Mouse (Mus musculus): Measurements from ENCODE around the gene Trip6. TPM values are rescaled to one million over a fixed set of nuclear protein-coding genes. Genes with fewer than 3 reads are reported as not detected.

Gene Trip6
- total and polyA plus RNA-seq, 2 experiments from 2014 or later, result 10.9 to 17.5 TPM

DNA sequence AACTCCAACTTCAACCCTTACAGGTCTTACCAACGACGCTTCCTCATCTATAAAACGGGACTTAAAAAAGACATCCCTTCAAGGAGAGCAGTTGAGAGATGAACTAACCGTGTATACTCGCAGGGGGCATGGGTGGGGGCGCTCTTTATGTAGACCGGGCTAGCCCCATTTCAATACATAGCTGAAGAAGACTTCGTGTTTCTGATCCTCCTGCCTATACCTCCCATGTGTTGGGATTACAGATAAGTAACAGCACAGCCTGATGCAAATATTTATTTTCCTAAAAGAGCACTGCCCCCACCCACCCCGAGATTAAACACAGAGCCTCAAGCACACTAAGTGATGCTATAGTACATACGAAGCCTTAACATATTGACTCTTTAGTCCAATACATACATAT lies 20.1 kb upstream of the Trip6 start:
- H3K36me3 ChIP-seq (ENCODE audit: insufficient read depth, low read length), result peaks cover 2% of the 10 kb centered on the region; the same call in 1 of the 2 replicates
- no peak overlapping the region for H3K4me2 ChIP-seq (ENCODE audit: low read depth, low read length, poor library complexity, severe bottlenecking)
- WGBS, result 50% methylated on average over 10 of the region's 10 CpGs
- ATAC-seq (ENCODE audit: low FRiP score) (no peak), DNase-seq (ENCODE audit: low spot score) (no peak)
- H3K9me3 ChIP-seq (ENCODE audit: low read length), result no peaks in the 10 kb centered on the region
- no peaks in the 10 kb centered on the region for H3K27me3 ChIP-seq (ENCODE audit: insufficient read depth, low read length)
- H3K9ac ChIP-seq (replicated peaks; ENCODE audit: low read length, poor library complexity, severe bottlenecking), result no peak overlapping the region
- H3K4me1 ChIP-seq (ENCODE audit: insufficient read depth, low read length), result peaks cover 3% of the 10 kb centered on the region; the same call in 1 of the 2 replicates
- no peak overlapping the region for H3K27ac ChIP-seq (ENCODE audit: low read depth, low read length)
- no peak for TF ChIP-seq CTCF (IDR thresholded peaks at IDR 0.05)
- peak overlapping the region; percentile 52; the same call in 1 of the 2 replicates for H3K4me3 ChIP-seq (ENCODE audit: low read depth, low read length)

DNA sequence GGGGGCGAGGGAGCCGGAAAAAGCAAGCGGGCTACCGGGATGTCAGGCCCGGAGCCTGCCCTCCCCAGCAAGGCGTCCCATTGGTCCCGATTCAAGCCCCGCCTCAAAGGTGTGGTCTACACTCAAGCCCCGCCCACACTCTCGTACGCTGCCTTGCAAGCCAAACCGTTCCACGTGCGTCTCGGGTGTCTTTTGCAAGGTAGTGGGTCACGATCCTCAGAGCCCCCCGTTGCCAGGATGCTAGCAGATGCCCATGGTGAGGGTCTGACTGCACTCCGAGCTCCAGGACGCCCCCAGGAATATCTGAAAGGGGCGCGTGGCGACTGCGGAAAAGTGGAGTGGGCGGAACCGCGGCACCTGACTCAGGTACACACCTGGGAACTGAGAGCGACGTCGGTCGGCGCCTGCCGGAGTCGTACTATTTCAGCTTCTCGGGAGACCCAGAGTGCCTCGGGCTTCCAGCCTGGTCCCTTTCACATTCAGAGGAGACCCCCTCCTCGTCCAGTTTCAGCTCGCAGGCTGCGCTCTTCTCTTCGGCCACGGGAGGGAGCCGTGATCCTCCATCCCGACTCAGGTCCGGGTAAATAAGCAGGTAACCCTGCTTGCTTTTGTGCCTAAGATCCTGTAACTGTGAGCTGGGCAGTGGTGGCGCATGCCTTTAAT lies 19.4 kb upstream of the Trip6 start, which contains the start of gene Slc12a9:
TSS of gene Slc12a9 (minus strand) at position 86 of the 663 bp plus-strand sequence.
- WGBS, result under 1% methylated on average over 44 of the region's 44 CpGs
- TF ChIP-seq CTCF (IDR thresholded peaks at IDR 0.05), result peak; percentile 82

DNA sequence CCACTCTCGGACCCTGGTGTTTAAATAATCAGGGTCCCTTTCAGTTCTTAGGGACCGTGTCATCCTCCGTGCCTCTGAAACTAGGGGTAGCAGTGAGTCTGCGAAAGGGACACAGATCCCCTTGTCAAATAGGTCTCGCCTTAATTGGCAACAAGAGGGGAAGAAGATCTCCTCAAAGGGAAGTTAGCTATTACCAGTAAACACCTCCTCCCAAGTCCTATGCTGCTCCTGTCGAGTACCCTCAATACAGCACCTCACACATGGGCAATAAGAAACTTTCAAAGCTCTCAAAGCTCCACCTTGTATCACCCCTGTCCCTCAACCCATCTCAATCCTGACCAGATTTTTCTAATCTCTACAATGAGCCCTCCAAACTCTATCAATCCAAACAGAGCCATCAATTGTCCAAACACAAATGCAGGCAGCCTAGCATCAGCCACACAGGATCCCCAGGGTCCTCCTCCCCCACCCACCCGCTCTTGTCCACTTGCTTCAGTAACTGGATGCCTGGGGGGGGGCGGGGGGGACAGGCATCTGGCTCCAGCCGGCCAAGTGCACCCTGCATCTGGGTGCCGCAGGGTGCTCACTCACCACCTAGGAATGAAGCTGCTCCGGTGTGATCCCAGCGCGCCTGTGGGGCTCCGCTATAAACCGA lies 18.8 kb upstream of the Trip6 start:
- Histone ChIP-seq H3K4me1 (ENCODE audit: insufficient read depth, low read length) (0 out of 2 replicates have a peak, but pooled peaks cover 3% of the 10 kb centered on the region), H3K27ac (ENCODE audit: low read depth, low read length) (peak overlapping the region; percentile 72), H3K4me2 (ENCODE audit: low read depth, low read length, poor library complexity, severe bottlenecking) (peak overlapping the region; percentile 84), H3K36me3 (ENCODE audit: insufficient read depth, low read length) (peaks cover 2% of the 10 kb centered on the region), H3K9me3 (ENCODE audit: low read length) (no peaks in the 10 kb centered on the region), H3K9ac (replicated peaks; ENCODE audit: low read length, poor library complexity, severe bottlenecking) (peak overlapping the region; percentile 77), H3K27me3 (ENCODE audit: insufficient read depth, low read length) (no peaks in the 10 kb centered on the region), H3K4me3 (ENCODE audit: low read depth, low read length) (peak overlapping the region; percentile 52)
- DNase-seq (ENCODE audit: low spot score) (no peak), ATAC-seq (ENCODE audit: low FRiP score) (peak; percentile 24)
- WGBS, result 17% methylated on average over 15 of the region's 15 CpGs
- TF ChIP-seq CTCF (IDR thresholded peaks at IDR 0.05), result no peak

More for the DNA sequence above, 19.4 kb upstream of the Trip6 start, which contains the start of gene Slc12a9:
- Histone ChIP-seq H3K9ac (replicated peaks; ENCODE audit: low read length, poor library complexity, severe bottlenecking) (peak within 1 kb of the TSS; percentile 77), H3K9me3 (ENCODE audit: low read length) (no peaks in the 10 kb centered on the region), H3K4me2 (ENCODE audit: low read depth, low read length, poor library complexity, severe bottlenecking) (peak within 1 kb of the TSS; percentile 84), H3K27ac (ENCODE audit: low read depth, low read length) (peak within 1 kb of the TSS; percentile 72), H3K4me3 (ENCODE audit: low read depth, low read length) (peak within 1 kb of the TSS; percentile 52), H3K27me3 (ENCODE audit: insufficient read depth, low read length) (no peaks in the 10 kb centered on the region), H3K36me3 (ENCODE audit: insufficient read depth, low read length) (peaks cover 2% of the 10 kb centered on the region; the same call in 1 of the 2 replicates), H3K4me1 (ENCODE audit: insufficient read depth, low read length) (0 out of 2 replicates have a peak, but pooled peaks cover 3% of the 10 kb centered on the region)
- ATAC-seq (ENCODE audit: low FRiP score) (peak; percentile 93), DNase-seq (ENCODE audit: low spot score) (peak; percentile 97)

DNA sequence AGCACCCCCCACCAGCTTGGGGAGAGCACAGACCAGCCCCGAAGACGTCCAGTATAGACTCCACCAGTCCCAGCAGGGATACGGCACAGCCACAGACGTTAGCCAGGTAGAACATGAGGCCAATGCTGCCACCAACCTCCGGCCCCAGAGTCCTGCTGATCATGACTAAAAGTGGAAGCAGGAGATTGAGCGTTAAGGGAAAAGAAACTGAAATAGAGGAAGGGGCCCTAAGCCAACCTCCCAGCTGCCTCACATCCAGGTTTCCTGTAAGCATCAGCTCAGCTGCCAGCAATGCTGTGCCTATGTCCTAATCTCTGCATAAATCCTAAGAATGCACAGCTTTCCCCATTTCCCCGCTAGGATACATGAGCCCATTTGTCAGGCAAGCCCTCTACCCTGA lies 16.7 kb upstream of the Trip6 start:
- no peak for ATAC-seq (ENCODE audit: low FRiP score)
- 89% methylated on average over 7 of the region's 7 CpGs for WGBS
- DNase-seq (ENCODE audit: low spot score), result no peak

DNA sequence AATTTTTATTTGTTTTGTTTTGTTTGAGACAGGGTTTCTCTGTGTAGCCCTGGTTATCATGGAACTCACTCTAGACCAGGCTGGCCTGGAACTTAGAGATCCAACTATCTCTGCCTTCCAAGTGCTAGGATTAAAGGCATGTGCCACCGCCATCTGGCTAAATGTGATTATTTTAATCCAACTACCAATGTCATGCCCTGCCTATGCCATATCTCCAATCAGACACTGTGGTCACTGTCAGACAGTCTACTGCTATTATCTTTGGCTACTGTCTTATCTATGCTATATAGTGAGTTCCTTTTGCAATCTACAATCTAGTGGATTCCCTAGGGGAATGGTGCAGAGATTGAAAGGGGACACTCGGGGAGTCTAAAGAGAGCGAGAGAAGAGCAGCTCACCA lies 6.8 kb upstream of the Trip6 start:
- no peak for TF ChIP-seq CTCF (IDR thresholded peaks at IDR 0.05)

More for the DNA sequence above, 16.7 kb upstream of the Trip6 start:
- Histone ChIP-seq H3K36me3 (ENCODE audit: insufficient read depth, low read length) (peaks cover 9% of the 10 kb centered on the region), H3K27me3 (ENCODE audit: insufficient read depth, low read length) (no peaks in the 10 kb centered on the region), H3K27ac (ENCODE audit: low read depth, low read length) (no peak overlapping the region), H3K9ac (replicated peaks; ENCODE audit: low read length, poor library complexity, severe bottlenecking) (no peak overlapping the region), H3K9me3 (ENCODE audit: low read length) (no peaks in the 10 kb centered on the region), H3K4me2 (ENCODE audit: low read depth, low read length, poor library complexity, severe bottlenecking) (no peak overlapping the region), H3K4me1 (ENCODE audit: insufficient read depth, low read length) (0 out of 2 replicates have a peak, but pooled peaks cover 3% of the 10 kb centered on the region), H3K4me3 (ENCODE audit: low read depth, low read length) (no peak overlapping the region)
- no peak for TF ChIP-seq CTCF (IDR thresholded peaks at IDR 0.05)

DNA sequence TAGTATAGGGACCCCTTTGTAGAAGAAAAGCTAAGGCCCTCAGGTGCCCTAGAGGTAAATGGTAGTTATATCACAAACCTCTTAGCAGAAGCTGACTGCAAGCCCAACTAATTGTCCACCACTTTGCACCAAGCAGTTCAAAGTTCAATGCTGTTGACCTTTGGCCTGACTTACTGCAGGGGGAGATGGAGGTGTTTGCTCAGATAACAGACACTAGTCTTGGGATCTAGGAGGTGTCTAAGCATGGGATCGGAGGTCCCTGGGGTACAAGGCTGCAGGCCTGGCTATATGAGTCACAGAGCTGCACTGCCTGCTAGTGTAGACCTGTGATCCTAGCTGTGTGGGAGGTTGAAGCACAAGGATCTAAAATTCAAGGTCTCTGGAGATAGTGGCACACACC lies 4.4 kb upstream of the Trip6 start:
- ATAC-seq (ENCODE audit: low FRiP score), result no peak
- Histone ChIP-seq H3K27me3 (ENCODE audit: insufficient read depth, low read length) (no peaks in the 10 kb centered on the region), H3K4me3 (ENCODE audit: low read depth, low read length) (no peak overlapping the region), H3K36me3 (ENCODE audit: insufficient read depth, low read length) (peaks cover 48% of the 10 kb centered on the region), H3K9me3 (ENCODE audit: low read length) (no peaks in the 10 kb centered on the region), H3K4me2 (ENCODE audit: low read depth, low read length, poor library complexity, severe bottlenecking) (no peak overlapping the region), H3K27ac (ENCODE audit: low read depth, low read length) (no peak overlapping the region), H3K9ac (replicated peaks; ENCODE audit: low read length, poor library complexity, severe bottlenecking) (no peak overlapping the region), H3K4me1 (ENCODE audit: insufficient read depth, low read length) (no peaks in the 10 kb centered on the region)
- WGBS, result 91% methylated on average over 1 of the region's 1 CpGs
- DNase-seq (ENCODE audit: low spot score), result no peak
- TF ChIP-seq CTCF (IDR thresholded peaks at IDR 0.05), result no peak

More for the DNA sequence above, 6.8 kb upstream of the Trip6 start:
- Histone ChIP-seq H3K27me3 (ENCODE audit: insufficient read depth, low read length) (no peaks in the 10 kb centered on the region), H3K27ac (ENCODE audit: low read depth, low read length) (no peak overlapping the region), H3K4me3 (ENCODE audit: low read depth, low read length) (no peak overlapping the region), H3K4me2 (ENCODE audit: low read depth, low read length, poor library complexity, severe bottlenecking) (no peak overlapping the region), H3K9me3 (ENCODE audit: low read length) (no peaks in the 10 kb centered on the region), H3K36me3 (ENCODE audit: insufficient read depth, low read length) (peaks cover 51% of the 10 kb centered on the region), H3K4me1 (ENCODE audit: insufficient read depth, low read length) (no peaks in the 10 kb centered on the region), H3K9ac (replicated peaks; ENCODE audit: low read length, poor library complexity, severe bottlenecking) (no peak overlapping the region)
- ATAC-seq (ENCODE audit: low FRiP score), result no peak
- WGBS, result 91% methylated on average over 3 of the region's 3 CpGs
- no peak for DNase-seq (ENCODE audit: low spot score)

All from midbrain, postnatal 0 days (tissue).